Mouse (Mus musculus): ENCODE measurements at regions not wholly inside any gene's neighbourhood (a gene's known extent, or its start where the extent isn't known, plus 50 kb on each side); places are given as distances from the start of the nearest gene placed in this dataset.

DNA sequence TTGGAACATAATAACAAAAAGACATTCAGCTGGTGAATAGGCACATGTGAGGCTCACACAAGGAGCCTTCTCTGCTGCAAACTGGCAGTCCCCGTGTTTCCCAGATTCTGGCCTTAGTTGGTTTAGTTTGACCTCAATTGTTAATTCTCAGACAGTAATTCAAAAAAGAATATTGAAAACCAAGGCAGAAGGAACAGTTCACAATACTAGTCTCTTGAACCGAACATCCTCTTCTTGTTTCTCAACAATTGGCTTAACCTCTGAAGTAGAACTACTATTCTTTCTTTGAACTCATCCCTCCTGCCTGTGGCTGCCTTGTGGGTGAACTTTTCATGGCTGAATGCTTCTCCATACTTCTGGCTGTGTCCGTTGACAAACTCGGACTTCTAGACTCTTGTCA, 110.4 kb upstream of the Neil3 start:
- no peak for DNase-seq

DNA sequence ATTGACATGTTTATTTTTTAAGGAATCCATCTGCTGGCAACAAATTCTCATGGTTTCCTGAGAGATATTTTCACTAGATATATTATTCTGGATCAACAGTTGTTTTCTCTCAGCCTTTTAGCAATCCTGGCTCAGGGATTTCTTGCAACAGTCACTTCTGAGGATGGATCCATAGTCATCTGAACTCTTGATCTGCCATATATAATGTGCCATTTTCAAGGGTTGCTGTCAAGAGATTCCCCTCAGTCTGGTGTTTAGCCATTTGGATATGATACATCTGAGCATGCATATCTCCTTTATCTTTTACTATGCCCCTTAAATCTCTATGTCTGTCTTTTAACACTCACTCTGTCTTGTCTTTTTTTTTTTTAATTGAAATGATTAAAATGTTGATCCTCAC, 130.3 kb upstream of the Neil3 start:
- no peak for DNase-seq

DNA sequence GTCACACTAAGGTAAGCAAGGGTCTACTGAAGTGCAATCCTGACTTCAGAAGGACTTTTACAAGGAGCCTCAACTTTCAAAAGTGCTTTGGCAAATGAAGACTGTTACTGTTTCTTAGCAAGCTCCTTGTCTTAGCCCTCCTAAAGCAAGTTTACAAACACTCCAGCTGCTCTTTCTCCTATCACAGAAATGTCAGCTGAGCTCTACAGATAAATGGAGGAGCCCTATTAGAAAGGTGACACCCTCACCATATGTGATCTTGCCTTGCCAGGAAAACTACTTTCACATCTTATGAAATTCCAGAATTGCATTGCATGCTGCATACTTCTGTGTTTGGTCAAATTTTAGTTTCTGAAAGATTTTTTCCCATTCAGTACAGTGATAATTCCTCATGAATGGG, 136.6 kb upstream of the Neil3 start:
- no peak for DNase-seq

DNA sequence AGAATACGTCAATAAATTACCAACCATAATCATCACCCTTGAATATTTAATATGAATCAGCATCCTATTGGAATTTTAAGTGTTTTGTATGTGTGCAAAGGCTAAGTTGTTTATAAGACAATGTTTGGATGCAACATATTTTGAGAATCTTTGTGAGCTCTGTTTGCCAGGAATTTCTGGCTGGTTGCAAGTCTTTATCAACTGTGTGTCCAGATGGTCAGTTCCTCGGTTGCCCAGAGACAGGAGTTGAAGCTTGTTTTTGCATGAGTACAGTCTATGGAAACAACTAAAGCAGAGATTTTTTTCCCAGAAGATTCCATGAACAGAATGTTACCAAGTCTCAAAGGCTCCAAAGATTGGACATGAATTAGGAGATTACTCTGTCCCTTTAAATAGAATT, 142.0 kb upstream of the Neil3 start:
- peak; percentile 8 for DNase-seq

DNA sequence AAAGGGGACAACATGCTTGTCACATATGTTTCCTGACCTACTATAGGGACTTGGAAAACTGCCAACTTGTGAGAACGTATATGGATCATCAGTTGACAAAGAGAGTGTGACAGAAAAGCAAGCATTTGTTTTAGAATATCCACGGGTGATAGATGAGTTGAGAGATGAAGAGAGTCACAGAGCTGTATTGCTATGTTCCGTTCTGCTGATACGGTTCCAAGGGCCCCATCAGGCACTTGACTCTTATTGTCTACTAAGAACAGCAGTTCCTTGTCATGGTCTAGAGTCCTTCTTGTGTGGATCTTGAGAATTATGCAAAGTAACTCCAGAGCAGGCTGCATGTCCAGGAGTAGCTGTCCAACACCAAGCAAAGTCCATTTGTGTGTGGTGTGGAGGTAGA, 143.0 kb upstream of the Neil3 start:
- no peak for DNase-seq

DNA sequence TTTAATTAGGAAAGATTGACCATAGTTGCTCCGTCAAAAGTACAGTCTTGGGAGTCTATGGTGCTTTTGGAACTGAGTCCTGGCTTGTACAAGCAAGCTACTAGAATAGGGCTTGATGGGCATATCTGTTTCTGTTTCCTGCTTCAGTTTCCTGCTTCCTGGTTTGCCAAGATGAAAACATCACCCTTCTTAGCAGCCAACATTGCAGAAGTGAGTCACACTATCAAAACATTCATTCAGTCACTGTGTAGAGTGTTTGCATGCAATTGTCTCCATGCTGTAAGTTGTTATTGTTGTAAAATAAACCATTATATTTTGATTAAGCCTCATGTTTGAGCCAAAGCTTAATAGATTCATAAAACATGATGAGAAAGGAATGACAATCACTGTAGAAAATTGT, 149.3 kb upstream of the Neil3 start:
- DNase-seq, result no peak

DNA sequence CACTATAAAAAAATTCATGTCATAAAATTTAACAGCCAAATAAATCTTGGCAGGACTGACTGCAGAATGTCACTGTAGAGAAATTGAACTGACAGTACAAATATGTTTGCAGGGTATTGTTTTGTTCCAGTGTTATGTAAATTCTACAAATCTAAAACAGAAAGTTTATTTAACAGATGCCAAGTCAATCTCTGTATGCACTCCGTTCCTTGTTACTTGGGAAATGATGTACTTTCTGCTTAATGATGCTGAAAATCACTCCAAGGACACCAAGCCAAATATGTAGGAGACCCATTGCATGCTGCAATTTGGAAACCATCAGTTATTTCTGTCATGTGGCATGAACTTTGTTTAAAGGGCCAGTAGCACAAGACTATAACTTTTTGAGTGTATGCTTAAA, 182.3 kb upstream of the Neil3 start:
- no peak for DNase-seq

DNA sequence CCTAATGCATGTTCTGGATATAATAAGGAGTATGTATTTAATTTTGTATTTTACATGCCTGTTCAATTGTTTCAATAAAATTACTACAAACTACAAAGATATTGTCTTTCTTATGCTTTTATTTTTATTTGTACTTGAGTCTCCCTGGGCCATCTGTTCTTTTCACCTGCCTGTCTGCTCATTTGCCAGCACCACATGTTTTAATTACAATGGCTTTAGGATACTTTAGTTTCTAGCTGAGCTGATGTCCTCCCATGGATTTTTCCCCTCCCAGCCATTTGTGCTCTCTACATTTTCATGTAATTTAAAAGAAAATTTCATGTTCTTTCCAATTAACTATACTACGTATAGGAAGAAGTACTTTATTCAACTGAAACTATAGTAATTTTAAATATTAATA, 188.5 kb upstream of the Neil3 start:
- no peak for DNase-seq

DNA sequence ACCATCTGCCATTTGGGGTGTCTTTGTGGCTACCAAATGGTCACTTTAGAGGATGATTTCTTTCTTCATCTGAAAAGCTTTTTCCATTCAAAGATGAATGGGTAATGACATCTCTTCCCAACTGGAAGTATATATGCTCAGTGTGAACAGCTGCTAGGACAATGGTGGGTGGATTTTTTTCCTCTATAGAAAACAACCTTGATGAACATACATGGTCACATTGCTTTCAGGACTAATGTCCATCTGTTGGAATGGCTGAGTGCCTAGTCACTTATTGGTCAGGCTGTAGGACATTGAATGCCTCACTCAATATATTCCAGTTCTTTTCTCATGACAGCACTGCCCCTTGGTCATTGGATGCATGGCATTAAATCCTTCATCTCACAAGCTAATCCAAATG, 209.0 kb upstream of the Neil3 start:
- DNase-seq, result no peak

DNA sequence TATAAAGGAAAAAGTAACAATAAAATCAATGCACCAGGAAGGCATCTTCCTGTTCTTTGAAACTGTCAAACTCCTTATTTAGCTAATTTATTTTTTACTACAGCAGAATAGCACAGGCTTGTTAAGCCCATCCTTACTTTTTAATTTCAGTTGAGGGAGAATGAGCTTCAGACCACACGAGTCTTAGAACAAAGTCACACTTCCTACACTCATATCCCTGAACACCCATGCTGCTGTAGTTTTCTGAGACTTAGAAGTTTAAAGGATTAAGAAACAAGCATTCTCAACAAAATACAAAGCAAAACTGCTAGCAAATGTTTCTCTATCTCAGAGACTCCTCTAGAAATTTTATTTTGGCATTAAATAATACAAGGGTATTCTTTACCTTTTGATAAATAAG, 208.8 kb upstream of the Vegfc start:
- DNase-seq, result no peak

DNA sequence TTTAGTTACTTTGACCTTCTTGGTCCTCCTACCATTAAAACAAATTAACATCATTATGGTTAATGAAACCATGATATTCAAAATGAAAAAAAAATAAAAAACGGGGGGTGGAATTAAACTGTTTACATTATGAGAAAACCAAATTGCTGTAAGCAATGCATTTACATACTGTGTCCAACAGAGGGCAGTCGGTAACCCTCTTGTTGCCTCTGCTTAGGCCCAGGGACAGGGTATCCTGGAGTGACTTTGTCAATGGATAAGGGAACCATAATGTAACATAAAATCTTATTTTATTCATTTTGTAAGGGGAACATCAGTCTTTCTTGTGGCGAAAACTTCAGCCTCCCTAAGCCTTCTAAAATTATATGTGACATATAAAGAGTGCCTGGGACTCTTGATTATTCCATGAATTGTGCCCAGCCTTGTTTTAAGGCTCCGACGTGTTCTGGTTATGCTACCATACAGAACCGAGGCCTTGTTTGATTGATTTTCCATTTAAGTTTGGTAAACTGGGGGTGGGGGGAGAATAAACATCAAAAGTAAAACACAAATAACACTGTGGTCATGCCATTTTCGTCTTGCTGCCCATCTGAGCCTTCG, 207.3 kb upstream of the Vegfc start:
- peak; percentile 28 for DNase-seq

DNA sequence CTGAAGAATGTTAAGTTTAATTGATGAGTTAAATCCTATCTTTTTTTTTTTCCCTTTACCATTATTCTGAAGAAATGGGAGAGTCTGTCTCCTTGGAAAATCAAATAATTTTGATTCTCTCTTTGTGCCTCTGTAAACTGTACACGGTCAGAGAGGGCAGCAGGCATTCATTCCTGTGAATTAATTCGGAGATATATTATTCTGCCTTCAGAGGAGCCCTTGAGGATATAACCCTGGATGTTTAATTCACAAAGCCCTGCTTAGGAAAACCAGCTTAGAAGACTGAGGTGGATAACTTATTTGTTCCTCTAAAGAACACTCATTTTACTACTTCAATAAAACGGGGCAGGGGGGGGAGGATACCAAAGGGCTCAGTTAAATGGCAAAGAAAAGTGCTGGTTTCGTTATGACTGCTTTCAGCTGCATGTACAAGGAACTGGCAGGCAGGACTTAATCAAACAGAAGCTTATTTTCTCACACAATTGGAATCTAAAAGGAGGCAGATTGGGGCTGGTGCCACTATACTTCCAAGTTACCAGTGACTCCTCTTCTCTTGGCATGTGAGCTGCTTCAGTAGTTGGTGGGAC, 205.3 kb upstream of the Vegfc start:
- DNase-seq, result no peak

DNA sequence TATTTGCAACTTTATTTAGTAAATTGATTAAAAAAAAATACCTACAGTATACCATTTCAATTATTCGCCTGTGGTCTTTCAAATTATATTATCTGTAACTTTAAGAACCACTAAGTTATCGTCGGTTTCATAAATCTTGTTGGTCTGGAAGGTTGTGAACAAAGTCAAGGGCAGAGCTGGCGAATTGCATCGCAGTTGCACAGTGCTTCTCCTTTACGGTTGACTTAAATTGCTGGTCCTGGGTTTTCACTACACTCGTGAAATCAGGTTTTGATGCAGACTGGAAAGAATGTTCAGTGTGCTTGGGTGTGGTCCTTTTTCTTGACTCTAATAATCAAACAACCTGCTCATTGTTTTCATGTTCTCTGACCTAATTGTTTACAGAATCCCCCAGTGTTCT, 198.6 kb upstream of the Vegfc start:
- DNase-seq, result no peak

DNA sequence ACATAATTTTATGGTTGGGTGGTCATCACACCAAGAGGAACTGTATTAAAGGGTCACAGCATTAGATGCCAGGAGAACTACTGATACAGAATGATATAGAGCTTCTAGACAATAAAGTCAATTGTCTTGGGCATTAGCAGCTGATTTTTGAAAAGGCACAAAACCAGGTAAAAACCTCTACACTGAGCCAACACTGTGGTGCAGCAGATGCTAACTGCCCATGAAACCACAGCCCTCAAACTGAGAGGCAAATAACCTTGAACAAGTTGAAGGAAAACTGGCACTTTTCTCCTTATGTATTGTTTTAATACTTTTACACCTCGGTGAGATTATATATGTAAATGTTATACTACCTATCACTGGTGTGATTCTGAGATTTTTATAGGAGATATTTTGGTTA, 195.9 kb upstream of the Vegfc start:
- no peak for DNase-seq

DNA sequence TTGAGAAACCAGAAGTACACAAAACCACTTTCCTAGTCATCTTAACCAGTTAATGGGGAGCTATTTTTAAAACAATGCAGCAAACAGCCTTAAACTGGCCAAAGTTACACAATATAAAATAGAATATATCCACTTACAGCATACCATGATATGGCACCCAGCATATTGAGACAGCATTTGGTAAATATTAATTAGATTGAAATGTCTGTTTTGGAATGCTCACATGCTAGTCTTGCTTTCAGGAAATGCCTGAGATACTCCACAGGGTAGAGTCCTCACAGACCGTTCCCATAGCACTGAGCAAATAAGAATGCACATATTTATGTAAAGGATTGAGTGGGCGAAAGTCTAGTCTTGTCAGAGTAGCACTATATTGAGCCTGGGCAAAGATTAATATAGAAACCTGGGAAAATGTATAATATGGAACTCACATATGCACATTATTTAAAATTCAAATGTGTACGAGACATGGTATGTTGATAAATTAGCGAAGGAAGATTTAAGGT, 185.1 kb upstream of the Vegfc start:
- DNase-seq, result no peak

DNA sequence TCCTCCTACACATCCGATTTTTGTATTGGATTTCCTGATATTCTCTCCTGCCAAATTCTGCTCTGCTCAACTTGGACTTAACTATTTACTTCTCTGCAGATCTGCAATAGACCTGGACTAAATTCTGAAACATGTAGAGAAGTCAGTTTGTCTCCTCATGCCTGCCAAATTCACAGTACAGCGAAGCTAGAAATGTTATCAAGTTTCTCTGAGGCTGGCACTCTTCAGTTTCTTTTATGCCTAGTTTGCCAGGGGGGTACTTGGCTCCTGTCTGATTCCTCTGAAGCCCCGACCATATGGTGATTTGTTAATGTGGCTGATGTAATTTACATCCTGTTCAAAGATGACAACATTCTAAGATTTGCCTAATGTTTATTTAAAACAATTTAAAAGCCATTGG, 184.6 kb upstream of the Vegfc start:
- no peak for DNase-seq

DNA sequence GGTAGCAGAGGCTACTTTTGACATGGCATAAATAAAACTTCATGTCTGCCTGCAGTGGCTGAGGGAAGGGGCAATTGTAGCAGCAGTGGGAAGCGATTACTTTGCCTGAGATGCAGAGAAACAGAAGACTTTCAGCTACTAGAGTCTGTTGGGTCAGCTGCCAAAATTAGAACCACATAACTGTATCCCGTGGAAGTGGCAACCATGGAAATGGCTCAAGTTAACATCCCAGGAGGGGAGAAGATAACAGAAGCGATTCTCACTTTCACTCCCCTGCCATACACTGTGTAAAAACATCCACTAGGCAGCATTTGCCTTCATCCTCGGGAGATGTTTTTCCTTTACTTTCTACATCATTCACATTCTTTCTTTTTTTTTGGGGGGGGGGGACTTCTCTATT, 155.1 kb upstream of the Vegfc start:
- no peak for DNase-seq

DNA sequence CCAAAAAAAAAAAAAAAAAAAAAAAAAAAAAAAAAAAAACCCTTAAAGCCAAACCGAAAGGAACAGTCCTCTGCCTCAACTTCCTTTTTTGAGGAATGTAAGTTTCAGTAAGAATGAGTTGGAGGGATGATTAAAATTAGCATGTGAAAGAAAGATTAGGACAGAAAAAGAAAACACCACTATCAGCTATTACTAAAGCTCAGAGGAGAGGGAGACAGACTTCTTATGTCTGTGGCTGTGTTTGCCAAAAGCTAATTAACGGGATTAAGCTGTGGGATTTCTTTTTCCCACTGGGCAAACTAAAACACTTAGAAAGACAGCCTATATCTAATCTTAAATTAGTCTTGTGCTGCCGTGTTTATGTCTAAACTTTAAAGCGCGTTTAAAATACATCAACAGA, 146.7 kb upstream of the Vegfc start:
- DNase-seq, result no peak

DNA sequence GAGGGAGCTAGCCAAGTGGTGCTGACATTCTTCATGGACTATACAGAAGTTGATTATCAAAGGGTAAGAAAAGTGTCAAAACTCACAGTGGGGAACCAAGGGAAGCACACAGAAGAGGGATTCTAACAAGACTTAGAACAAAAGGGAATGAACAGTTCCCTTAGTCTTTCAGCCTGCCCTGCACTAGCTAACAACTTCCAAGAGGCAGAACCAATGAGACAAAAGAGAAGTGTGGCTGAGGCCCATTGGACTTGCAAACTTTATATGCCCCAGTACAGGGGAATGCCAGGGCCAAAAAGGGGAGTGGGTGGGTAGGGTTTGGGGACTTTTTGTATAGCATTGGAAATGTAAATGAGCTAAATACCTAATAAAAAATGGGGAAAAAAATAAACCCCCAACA, 139.0 kb upstream of the Vegfc start:
- no peak for DNase-seq

DNA sequence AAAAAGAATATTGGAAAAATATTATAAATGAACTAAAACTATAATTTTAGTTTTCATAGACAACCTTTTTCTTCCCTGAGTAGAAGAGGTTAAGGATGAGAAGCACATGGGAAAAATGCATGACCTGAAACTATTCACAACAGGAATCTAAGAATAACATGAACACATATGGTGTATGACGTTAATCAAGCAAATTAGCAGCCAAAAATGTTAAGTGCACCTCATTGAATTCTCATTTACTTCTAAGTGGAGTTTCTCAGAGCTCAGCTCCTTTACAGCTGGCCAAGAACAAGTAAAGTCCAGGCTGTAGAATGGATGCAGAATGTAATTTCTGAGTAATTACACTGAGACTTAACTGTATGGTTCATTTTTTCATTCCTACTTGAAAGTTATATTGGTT, 137.9 kb upstream of the Vegfc start:
- no peak for DNase-seq

DNA sequence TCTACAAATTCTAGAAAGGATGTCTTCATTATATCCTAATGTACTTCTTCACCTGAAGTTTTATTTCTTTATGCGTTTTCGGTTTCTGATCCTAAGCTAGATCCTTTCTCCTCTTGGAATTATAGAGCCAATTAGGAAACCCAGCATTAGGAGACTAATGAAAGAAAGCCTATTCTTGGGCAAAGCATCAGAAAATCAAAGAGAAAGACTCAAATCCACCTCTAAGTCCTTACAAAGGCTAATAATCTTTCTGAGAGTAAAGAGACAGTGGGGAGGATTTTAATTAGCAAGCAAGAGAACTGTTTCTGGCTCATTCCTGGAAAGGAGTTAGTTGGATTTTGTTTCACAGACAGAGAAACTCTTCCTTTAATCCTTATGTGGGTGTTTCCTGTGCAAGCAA, 136.3 kb upstream of the Vegfc start:
- DNase-seq, result no peak

DNA sequence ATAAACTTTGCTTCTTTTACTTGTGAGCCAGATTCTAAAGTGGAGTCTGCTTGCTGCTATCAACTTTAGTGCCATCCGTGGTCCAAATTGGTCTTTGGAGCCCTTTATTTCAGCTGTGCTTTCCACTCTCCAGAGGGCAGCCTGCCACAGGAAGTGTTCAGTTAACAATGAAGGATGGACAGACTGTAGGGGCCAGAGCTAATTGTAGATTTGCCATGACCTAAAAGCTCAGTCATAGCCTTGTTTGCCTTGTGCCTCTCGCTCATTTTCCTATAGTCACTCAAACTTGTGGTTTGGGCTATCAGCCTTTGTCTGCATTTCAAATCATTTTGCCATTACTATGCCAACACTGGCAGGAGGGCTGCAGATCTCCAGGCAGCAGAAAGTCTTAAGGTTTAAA, 131.8 kb upstream of the Vegfc start:
- no peak for DNase-seq

DNA sequence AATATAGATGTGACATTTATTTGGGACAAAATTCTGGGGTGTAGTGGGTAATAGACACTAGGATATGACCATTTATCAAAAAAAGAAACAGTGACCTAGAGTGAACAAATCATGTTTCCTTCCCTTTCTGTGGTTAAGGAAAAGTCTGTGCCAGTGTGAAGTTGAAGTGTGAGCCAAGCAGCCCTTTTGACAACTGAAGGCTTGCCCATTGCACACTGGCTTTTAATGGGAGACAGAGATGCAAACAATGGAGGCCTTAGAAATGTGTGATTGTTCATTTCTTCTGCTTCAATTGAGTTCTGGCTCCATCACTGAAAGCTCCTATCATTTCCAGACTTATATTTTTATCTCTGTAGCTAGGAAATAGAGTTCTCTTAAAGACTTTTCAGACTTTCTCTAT, 130.0 kb upstream of the Vegfc start:
- no peak for DNase-seq

DNA sequence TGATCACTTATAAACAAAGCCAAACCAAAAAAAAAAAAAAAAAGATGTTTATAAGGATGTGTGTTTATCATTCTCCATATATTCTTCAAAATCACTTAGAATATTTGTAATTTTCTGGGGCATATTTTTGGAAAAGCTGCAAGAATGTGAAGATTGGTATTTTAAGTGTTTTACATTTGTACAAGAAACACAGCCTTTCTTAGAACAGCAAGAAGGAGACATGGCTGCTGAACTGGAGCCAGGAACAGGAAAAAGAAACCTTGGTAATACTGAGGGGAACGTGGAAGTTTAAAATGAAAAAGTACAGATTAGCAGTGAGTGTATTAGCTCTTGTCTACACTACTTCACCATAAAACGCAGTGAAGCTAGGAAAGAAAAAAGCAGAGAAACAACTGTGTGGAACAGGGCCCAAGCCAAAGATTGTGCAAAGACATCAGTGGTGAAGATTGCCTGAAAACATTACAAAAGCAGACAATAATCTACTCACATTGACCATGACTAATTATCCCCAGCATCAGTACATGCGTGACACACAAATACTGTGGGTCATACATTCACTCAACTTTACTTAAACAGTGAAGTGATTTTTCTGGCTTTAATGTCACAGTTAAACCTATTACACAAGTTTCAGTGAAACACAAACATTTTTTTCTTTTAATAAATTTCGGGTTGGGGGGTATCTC, 122.8 kb upstream of the Vegfc start:
- no peak for DNase-seq

DNA sequence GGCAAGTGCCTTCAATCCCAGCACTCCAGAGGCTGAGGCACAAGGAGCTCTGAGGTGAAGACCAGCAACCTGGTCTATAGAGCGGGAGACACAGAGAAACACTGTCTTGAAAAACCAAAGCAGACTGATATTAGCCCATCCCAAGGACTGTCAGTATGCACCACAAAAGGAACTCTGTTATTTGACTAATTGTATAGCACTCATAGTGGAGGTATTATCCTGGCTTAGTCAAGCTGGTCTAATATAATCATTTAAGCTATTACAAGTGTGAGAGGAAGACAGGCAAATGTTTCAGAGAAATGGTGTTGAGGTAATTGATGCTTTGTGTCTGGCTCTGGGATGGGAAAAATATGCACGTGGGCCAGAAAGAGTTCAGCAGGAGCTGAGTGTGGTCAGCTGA, 121.3 kb upstream of the Vegfc start:
- no peak for DNase-seq
